Mouse (Mus musculus) brown adipose tissue, adult 24 weeks (tissue): ENCODE results near the gene Cd72. TPM values are rescaled to one million over a fixed set of nuclear protein-coding genes. Genes with fewer than 3 reads are reported as not detected.

ENCODE experiments used
- H3K27ac ChIP-seq: fragments of 200-500 bp; replicated peaks from 2 replicates; pipeline ENCODE4 v1.5.1; 2012; ENCODE audit warnings: low read depth, mild to moderate bottlenecking, low read length
- H3K4me1 ChIP-seq: fragments of 200-500 bp; 2 replicates; pipeline ENCODE4 v1.6.1; 2012; ENCODE audit warnings: low read length, mixed read lengths; ENCODE audit not compliant: control insufficient read depth, insufficient read depth, insufficient read length
- H3K4me3 ChIP-seq: fragments of 200-500 bp; 2 replicates; pipeline ENCODE4 v1.5.1; 2012; ENCODE audit warnings: low read depth, mild to moderate bottlenecking, low read length, moderate library complexity; ENCODE audit not compliant: insufficient read depth
- polyA plus RNA-seq: library from polyadenylated mRNA; stranded (reverse); fragments of >200 nt; gene quantifications from 2 replicates; pipeline ENCODE4 v1.2.4, GENCODE M21; 2012; ENCODE audit not compliant: missing spikeins, insufficient read depth, insufficient read length

Cd72 gene
- polyA plus RNA-seq, 1 experiment = 1.9 TPM

GRCm38 (mm10) chr4:43456470-43456869, 2.0 kb upstream of the Cd72 start:
- Histone ChIP-seq H3K27ac (no peak overlapping the region), H3K4me1 (no peaks in the 10 kb centered on the region), H3K4me3 (no peak overlapping the region)

GRCm38 (mm10) chr4:43453413-43453812, 1.0 kb downstream of the Cd72 start:
- H3K4me3 ChIP-seq = peak overlapping the region; percentile 23
- H3K27ac ChIP-seq = no peak overlapping the region
- H3K4me1 ChIP-seq = no peaks in the 10 kb centered on the region

- Histone ChIP-seq H3K4me1 (no peaks in the 10 kb centered on the region), H3K4me3 (no peak overlapping the region), H3K27ac (no peak overlapping the region)
These were observed 2.1 kb downstream of the Cd72 start for GRCm38 (mm10) chr4:43452315-43452714.

- Histone ChIP-seq H3K27ac (no peak overlapping the region), H3K4me1 (no peaks in the 10 kb centered on the region), H3K4me3 (no peak overlapping the region)
These were observed 5.9 kb downstream of the Cd72 start for GRCm38 (mm10) chr4:43448554-43448953.

GRCm38 (mm10) chr4:43447251-43447650, 7.2 kb downstream of the Cd72 start:
- Histone ChIP-seq H3K4me1 (no peaks in the 10 kb centered on the region), H3K4me3 (no peak overlapping the region), H3K27ac (no peak overlapping the region)

DNA sequence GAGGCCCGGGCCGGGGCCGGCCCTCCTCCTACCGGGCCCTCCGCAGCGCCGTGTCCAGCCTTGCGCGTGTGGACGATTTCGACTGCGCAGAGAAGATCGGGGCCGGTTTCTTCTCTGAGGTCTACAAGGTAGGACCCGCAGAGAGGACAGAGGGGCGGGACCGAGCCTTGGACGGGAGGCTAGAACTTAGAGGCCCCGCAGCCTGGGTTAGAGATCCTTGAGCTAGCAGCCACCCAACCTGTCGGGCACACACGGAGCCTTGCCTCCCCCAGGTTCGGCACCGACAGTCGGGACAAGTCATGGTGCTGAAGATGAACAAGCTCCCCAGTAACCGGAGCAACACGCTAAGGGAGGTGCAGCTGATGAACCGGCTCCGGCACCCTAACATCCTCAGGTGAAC, 10.9 kb downstream of the Cd72 start:
- Histone ChIP-seq H3K4me3 (peak overlapping the region; percentile 66), H3K4me1 (no peaks in the 10 kb centered on the region), H3K27ac (no peak overlapping the region)

DNA sequence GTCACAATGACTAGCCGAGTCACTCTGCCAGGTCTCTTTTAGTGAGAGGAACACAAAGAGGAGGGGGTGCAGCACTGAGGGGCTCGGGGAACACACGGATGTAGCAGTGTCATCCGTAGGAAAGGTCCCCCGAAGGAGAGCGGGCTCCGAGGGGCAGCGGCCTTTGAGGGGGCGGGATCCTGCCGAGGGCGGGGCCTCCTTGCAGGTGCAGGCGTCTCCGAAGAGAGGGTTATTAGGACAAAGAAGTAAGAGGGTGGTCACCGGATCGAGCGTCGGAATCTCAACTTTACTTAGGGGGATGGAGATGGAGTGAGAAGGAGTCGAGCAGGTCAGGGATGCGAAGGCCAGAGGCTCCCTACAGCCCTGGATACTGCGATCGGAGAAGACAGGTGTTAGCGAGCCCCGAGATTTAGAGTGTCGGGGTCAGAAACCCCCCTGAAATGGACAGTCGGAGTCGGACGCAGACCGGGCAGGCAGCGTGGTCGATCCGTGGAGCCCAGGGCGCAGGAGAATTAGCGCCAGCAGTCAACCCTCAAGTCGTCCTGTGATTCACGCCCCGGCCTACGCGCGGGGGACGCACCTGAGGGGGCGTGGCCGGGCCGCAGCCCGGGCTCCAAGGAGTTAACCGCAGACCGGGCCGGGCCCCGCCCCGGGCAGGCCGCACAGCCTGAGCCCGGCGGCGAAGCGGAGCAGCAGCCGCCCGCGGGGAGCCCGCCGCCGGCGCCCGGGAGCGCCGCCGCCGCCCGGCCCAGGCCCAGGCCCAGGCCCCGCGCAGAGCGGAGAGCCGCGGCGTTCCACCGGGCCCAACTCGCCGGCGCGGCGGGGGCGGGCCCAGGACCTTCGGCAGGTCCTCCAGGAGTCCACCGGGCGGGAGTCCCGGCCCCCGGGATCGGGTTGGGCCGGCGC, 11.7 kb downstream of the Cd72 start:
- Histone ChIP-seq H3K27ac (peak overlapping the region; percentile 78), H3K4me1 (no peaks in the 10 kb centered on the region), H3K4me3 (peak overlapping the region; percentile 66)

- peak overlapping the region; percentile 78 for H3K27ac ChIP-seq
- no peaks in the 10 kb centered on the region for H3K4me1 ChIP-seq
- peak overlapping the region; percentile 66 for H3K4me3 ChIP-seq
These were observed 12.4 kb downstream of the Cd72 start for GRCm38 (mm10) chr4:43442044-43442443.

DNA sequence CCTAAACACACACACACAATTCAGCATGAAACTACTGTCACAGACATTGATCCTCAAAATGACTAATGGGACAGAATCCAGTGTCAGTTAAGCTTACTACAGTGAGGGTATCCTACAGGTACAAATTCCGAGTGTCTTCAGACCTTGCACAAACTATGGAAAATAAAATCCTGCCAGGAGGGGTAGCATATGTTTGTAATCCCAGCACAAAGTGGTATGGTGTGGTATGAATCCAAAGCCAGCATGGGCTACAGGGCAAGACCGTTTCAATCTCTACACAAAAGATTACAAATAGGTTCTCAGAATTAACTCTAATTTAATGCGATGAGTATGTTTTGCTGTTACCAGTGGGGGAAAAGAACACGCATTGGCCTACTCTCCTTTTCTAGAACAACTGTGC, 12.8 kb downstream of the Cd72 start, which contains the start of gene Tesk1:
Tesk1 (plus strand) TSS at position 301 of the 400 bp plus-strand sequence.
- Histone ChIP-seq H3K27ac (peak within 1 kb of the TSS; percentile 78), H3K4me3 (peak within 1 kb of the TSS; percentile 66), H3K4me1 (no peaks in the 10 kb centered on the region)

- no peak overlapping the region for H3K27ac ChIP-seq
- no peaks in the 10 kb centered on the region; the same call in 1 of the 2 replicates for H3K4me1 ChIP-seq
- no peak overlapping the region for H3K4me3 ChIP-seq
These were observed 21.6 kb downstream of the Cd72 start for GRCm38 (mm10) chr4:43432832-43433231.

GRCm38 (mm10) chr4:43431690-43432089, 22.7 kb downstream of the Cd72 start:
- Histone ChIP-seq H3K4me1 (no peaks in the 10 kb centered on the region; the same call in 1 of the 2 replicates), H3K27ac (no peak overlapping the region), H3K4me3 (no peak overlapping the region)

- Histone ChIP-seq H3K27ac (no peak within 1 kb of the TSS), H3K4me1 (no peaks in the 10 kb centered on the region; the same call in 1 of the 2 replicates), H3K4me3 (no peak within 1 kb of the TSS)
These were observed 25.5 kb downstream of the Cd72 start, which contains the start of gene Fam166b for GRCm38 (mm10) chr4:43428946-43429345. Gene Fam166b (minus strand): TSS chr4:43429134.

GRCm38 (mm10) chr4:43428180-43428861, 26.1 kb downstream of the Cd72 start:
- Histone ChIP-seq H3K4me3 (no peak overlapping the region), H3K27ac (no peak overlapping the region), H3K4me1 (no peaks in the 10 kb centered on the region; the same call in 1 of the 2 replicates)

- H3K4me1 ChIP-seq = peaks cover 2% of the 10 kb centered on the region
- H3K27ac ChIP-seq = no peak overlapping the region
- H3K4me3 ChIP-seq = no peak overlapping the region
These were observed 26.8 kb downstream of the Cd72 start for GRCm38 (mm10) chr4:43427501-43428179.

DNA sequence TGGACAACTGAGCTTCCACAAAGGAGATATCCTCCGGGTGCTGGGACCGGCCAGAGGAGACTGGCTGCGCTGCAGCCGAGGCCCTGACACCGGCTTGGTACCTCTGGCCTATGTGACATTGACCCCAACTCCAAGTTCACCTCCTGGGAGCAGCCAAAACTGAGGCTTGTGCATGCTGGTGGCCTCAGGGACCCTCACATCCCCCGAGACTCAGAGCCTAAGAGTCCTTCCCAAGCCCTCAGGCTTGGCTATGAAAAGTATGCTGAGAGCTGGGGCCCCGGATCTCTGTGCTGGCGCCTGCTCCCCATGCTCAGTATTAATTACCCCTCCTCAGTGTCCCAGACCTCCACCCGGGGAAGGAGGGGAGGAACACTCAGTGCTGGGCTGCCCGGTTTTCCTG, 27.9 kb downstream of the Cd72 start:
- peaks cover 4% of the 10 kb centered on the region for H3K4me1 ChIP-seq
- no peak overlapping the region for H3K27ac ChIP-seq
- H3K4me3 ChIP-seq = no peak overlapping the region
